Mouse (Mus musculus) lung, postnatal 0 days (tissue): ENCODE measurements around the gene Opa1.

Source experiments
- CTCF ChIP-seq: IDR thresholded peaks from 2 replicates; pipeline ENCODE4 v1.5.1; 2016; ENCODE audit warnings: antibody characterized with exemption, mild to moderate bottlenecking
- EP300 ChIP-seq: IDR thresholded peaks from 2 replicates; pipeline ENCODE4 v1.6.1; 2016; ENCODE audit warnings: antibody characterized with exemption, mild to moderate bottlenecking, control low read depth

GRCm38 (mm10) chr16:29689187-29689819 is 110.2 kb downstream of the Opa1 start:
- TF ChIP-seq CTCF: no peak
- TF ChIP-seq EP300: no peak
